Mouse (Mus musculus) kidney, postnatal 0 days (tissue): Measurements from ENCODE around the gene Lactb. TPM values are rescaled to one million over a fixed set of nuclear protein-coding genes. Genes with fewer than 3 reads are reported as not detected.

Source experiments
- ATAC-seq: fragments of 200-750 bp; cut with Nextera tagmentation; replicated peaks from 2 replicates; pipeline ENCODE4 v1.8.0; 2017; ENCODE audit warnings: low read depth, moderate number of reproducible peaks, moderate TSS enrichment, moderate library complexity; ENCODE audit not compliant: low FRiP score
- DNase-seq: peaks from one replicate; pipeline ENCODE4 v3.0.0-alpha.2; 2016; ENCODE audit warnings: low spot score
- H3K27ac ChIP-seq: fragments of 300-500 bp; sonication (generic); 2 replicates; pipeline ENCODE4 v1.5.1; 2014; ENCODE audit warnings: mild to moderate bottlenecking
- H3K27me3 ChIP-seq: fragments of 300-500 bp; sonication (generic); 2 replicates; pipeline ENCODE4 v1.6.1; 2014; ENCODE audit warnings: low read length, mixed read lengths; ENCODE audit not compliant: insufficient read depth
- H3K36me3 ChIP-seq: fragments of 300-500 bp; sonication (generic); 2 replicates; pipeline ENCODE4 v1.6.1; 2014; ENCODE audit warnings: low read length, mixed read lengths; ENCODE audit not compliant: insufficient read depth
- H3K4me1 ChIP-seq: fragments of 300-500 bp; sonication (generic); replicated peaks from 2 replicates; pipeline ENCODE4 v1.6.1; 2014; ENCODE audit warnings: antibody characterized with exemption, low read length, mixed read lengths; ENCODE audit not compliant: insufficient read depth
- H3K4me2 ChIP-seq: fragments of 300-500 bp; sonication (generic); 2 replicates; pipeline ENCODE4 v1.6.1; 2014; ENCODE audit warnings: mild to moderate bottlenecking, low read length, moderate library complexity, mixed read lengths
- H3K4me3 ChIP-seq: fragments of 300-500 bp; sonication (generic); replicated peaks from 2 replicates; pipeline ENCODE4 v1.5.1; 2014; ENCODE audit warnings: low read depth, low read length
- H3K9ac ChIP-seq: fragments of 300-500 bp; sonication (generic); 2 replicates; pipeline ENCODE4 v1.6.1; 2014; ENCODE audit warnings: low read depth, low read length
- H3K9me3 ChIP-seq: fragments of 300-500 bp; sonication (generic); replicated peaks from 2 replicates; pipeline ENCODE4 v1.6.1; 2016; ENCODE audit warnings: low read length, inconsistent platforms, mixed read lengths
- CTCF ChIP-seq: IDR thresholded peaks from 2 replicates; pipeline ENCODE4 v1.5.1; 2016; ENCODE audit warnings: antibody characterized with exemption, low read depth, mild to moderate bottlenecking, moderate library complexity
- WGBS: fragments of 180-500 bp; shearing (Covaris S2); extraction: QIAGEN DNeasy Blood & Tissue Kit; methylation state at CpG from one replicate; pipeline ENCODE4 v1.1.7; 2014; 5-methylcytosine and 5-hydroxymethylcytosine counted together
- polyA plus RNA-seq: library from polyadenylated mRNA; unstranded; fragments of >200 nt; fragmentation: Nextera tagmentation; extraction: Ambion mirVana; gene quantifications from 2 replicates; pipeline ENCODE4 v1.2.1, GENCODE M21; 2015

Lactb gene
- polyA plus RNA-seq: 29.2 and 33.6 TPM in 2 replicates

- WGBS: under 1% methylated on average over 31 of the region's 32 CpGs
- no peak for TF ChIP-seq CTCF
- ATAC-seq: peak; percentile 95
Measured at GRCm38 (mm10) chr9:66975239-66975645, at the start of gene Lactb. Gene Lactb, minus strand, starts transcription at chr9:66975484.

DNA sequence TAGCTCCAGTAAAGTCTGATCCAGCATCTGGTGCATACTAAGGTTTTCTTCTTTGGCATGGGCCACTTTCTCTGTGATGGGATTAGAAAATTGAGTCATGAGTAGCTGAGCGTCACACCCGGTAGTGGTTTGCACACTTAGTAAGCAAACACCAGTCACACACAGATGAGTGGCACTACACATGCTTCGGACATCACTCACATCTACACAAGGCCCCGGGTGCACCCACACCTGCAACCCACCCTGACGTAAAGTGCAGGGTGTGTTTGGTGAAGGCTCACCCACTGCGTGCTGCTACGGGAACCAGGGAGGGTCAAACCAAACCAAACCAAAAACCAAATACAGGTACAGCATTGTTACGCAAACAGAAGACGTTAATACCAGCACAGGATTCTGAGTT, 48.1 kb upstream of the Lactb start:
- peaks cover 58% of the 10 kb centered on the region for H3K36me3 ChIP-seq
- no peak overlapping the region for H3K9ac ChIP-seq
- no peaks in the 10 kb centered on the region for H3K27me3 ChIP-seq
- DNase-seq: no peak
- no peak for TF ChIP-seq CTCF
- no peak for ATAC-seq
- WGBS: 97% methylated on average over 9 of the region's 9 CpGs
- no peaks in the 10 kb centered on the region for H3K4me1 ChIP-seq
- no peaks in the 10 kb centered on the region for H3K9me3 ChIP-seq
- no peak overlapping the region for H3K27ac ChIP-seq
- no peak overlapping the region for H3K4me3 ChIP-seq
- H3K4me2 ChIP-seq: no peak overlapping the region

More at GRCm38 (mm10) chr9:66975239-66975645, at the start of gene Lactb:
- H3K27me3 ChIP-seq: no peaks in the 10 kb centered on the region
- no peaks in the 10 kb centered on the region for H3K4me1 ChIP-seq
- no peaks in the 10 kb centered on the region for H3K9me3 ChIP-seq
- H3K27ac ChIP-seq: peak within 1 kb of the TSS; percentile 99
- H3K9ac ChIP-seq: peak within 1 kb of the TSS; percentile 86
- H3K4me2 ChIP-seq: peak within 1 kb of the TSS; percentile 78
- peak; percentile 95 for DNase-seq
- peaks cover 1% of the 10 kb centered on the region; the same call in 1 of the 2 replicates for H3K36me3 ChIP-seq
- peak within 1 kb of the TSS; percentile 94 for H3K4me3 ChIP-seq

- Histone ChIP-seq H3K36me3 (peaks cover 30% of the 10 kb centered on the region), H3K27me3 (no peaks in the 10 kb centered on the region), H3K4me2 (no peak overlapping the region), H3K27ac (no peak overlapping the region), H3K4me1 (no peaks in the 10 kb centered on the region), H3K4me3 (no peak overlapping the region), H3K9me3 (no peaks in the 10 kb centered on the region), H3K9ac (no peak overlapping the region)
- no peak for TF ChIP-seq CTCF
- DNase-seq (no peak), ATAC-seq (no peak)
- whole genome bisulfite sequencing: 54% methylated on average over 2 of the region's 2 CpGs
Measured at GRCm38 (mm10) chr9:67020063-67020462, 44.8 kb upstream of the Lactb start.

- Histone ChIP-seq H3K9me3 (no peaks in the 10 kb centered on the region), H3K9ac (no peak overlapping the region), H3K4me2 (no peak overlapping the region), H3K4me1 (0 out of 2 replicates have a peak, but pooled peaks cover 3% of the 10 kb centered on the region), H3K36me3 (no peaks in the 10 kb centered on the region), H3K27me3 (no peaks in the 10 kb centered on the region), H3K27ac (no peak overlapping the region), H3K4me3 (no peak overlapping the region)
- no peak for TF ChIP-seq CTCF
- 36% methylated on average over 2 of the region's 2 CpGs for WGBS
- DNase-seq: no peak
- no peak for ATAC-seq
Measured at GRCm38 (mm10) chr9:67013501-67013900, 38.2 kb upstream of the Lactb start.

DNA sequence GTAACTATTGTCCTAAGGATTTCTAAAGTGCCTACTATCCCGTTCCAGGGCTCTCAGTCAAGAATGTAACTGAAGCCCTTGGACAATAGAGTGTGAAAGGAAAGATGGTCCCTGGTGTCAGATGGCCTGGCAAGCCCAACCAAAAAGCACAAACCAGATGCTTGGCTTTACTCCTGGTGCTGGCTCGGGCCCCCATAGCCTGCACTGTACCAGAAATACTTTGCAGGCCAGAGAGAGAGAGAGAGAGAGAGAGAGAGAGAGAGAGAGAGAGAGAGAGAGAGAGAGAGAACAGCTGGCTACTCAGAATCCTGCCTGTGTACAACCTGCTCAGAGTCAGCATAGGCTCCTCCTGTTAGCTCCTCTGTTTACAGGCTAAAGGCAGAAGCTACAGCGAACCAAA, 37.2 kb upstream of the Lactb start:
- Histone ChIP-seq H3K9me3 (no peaks in the 10 kb centered on the region), H3K27me3 (no peaks in the 10 kb centered on the region), H3K27ac (no peak overlapping the region), H3K4me3 (no peak overlapping the region), H3K36me3 (no peaks in the 10 kb centered on the region), H3K4me2 (no peak overlapping the region), H3K9ac (no peak overlapping the region), H3K4me1 (0 out of 2 replicates have a peak, but pooled peaks cover 3% of the 10 kb centered on the region)
- no peak; the same call in 1 of the 2 replicates for ATAC-seq
- TF ChIP-seq CTCF: no peak
- WGBS: 22% methylated on average over 3 of the region's 3 CpGs
- peak; percentile 69 for DNase-seq

GRCm38 (mm10) chr9:67011483-67011882, 36.2 kb upstream of the Lactb start:
- Histone ChIP-seq H3K4me1 (0 out of 2 replicates have a peak, but pooled peaks cover 3% of the 10 kb centered on the region), H3K9ac (no peak overlapping the region), H3K27me3 (no peaks in the 10 kb centered on the region), H3K4me3 (no peak overlapping the region), H3K4me2 (no peak overlapping the region), H3K36me3 (no peaks in the 10 kb centered on the region), H3K27ac (no peak overlapping the region), H3K9me3 (no peaks in the 10 kb centered on the region)
- TF ChIP-seq CTCF: no peak
- DNase-seq (no peak), ATAC-seq (no peak)
- WGBS: 57% methylated on average over 9 of the region's 9 CpGs

- H3K4me2 ChIP-seq: no peak overlapping the region
- peaks cover 7% of the 10 kb centered on the region; the same call in 1 of the 2 replicates for H3K4me1 ChIP-seq
- H3K27ac ChIP-seq: no peak overlapping the region
- no peaks in the 10 kb centered on the region for H3K36me3 ChIP-seq
- no peak overlapping the region for H3K9ac ChIP-seq
- no peak for TF ChIP-seq CTCF
- H3K27me3 ChIP-seq: no peaks in the 10 kb centered on the region
- no peaks in the 10 kb centered on the region for H3K9me3 ChIP-seq
- ATAC-seq: no peak
- DNase-seq: peak; percentile 21
- no peak overlapping the region for H3K4me3 ChIP-seq
- 16% methylated on average over 11 of the region's 11 CpGs for WGBS
Measured at GRCm38 (mm10) chr9:67008781-67009180, 33.5 kb upstream of the Lactb start.
